ENCODE assay signal across 10 mouse cellular contexts in genomic region chr5:31955184-31955583, GRCm38 (mm10).
"Had no signal": no experiment of that assay in that cellular context is flagged by ENCODE, and none has a peak within 500 bp of the region (broad histone marks: within the 10 kb centered on the region; RNA-seq: fewer than 3 reads in every experiment).

No protein-coding gene starts in this region.

- DNase-seq: kidney, postnatal 10 days; kidney, postnatal 36 days; liver, embryonic 13.5 days; lung, adult 2 months; lung, postnatal 14 days; lung, postnatal 4 days; midbrain, embryonic 14.5 days; thymus, adult 18-20 months; thymus, postnatal 36 days had no signal

- H3K27me3 ChIP-seq: liver, embryonic 13.5 days had no signal

- H3K4me1 ChIP-seq: liver, embryonic 13.5 days had no signal

- H3K36me3 ChIP-seq: liver, embryonic 13.5 days had no signal

- H3K27ac ChIP-seq: liver, embryonic 13.5 days had no signal

- H3K4me2 ChIP-seq: liver, embryonic 13.5 days; midbrain, embryonic 11.5 days had no signal

- H3K4me3 ChIP-seq: liver, embryonic 13.5 days had no signal

- H3K9me3 ChIP-seq: liver, embryonic 13.5 days had no signal

- H3K9ac ChIP-seq: liver, embryonic 13.5 days had no signal
